Mouse (Mus musculus) lung, postnatal 0 days (tissue): ENCODE results near the gene Mapk8. TPM values are rescaled to one million over a fixed set of nuclear protein-coding genes. Genes with fewer than 3 reads are reported as not detected.
"Not testable (repeated sequence)": the region's sequence is repeated elsewhere in the genome, so short reads cannot be mapped to it uniquely, and the experiment has no call there.

Experiments used
- ATAC-seq: fragments of 200-750 bp; cut with Nextera tagmentation; 2 replicates; pipeline ENCODE4 v1.8.0; 2017; ENCODE audit warnings: moderate library complexity
- DNase-seq: peaks from one replicate; pipeline ENCODE4 v3.0.0-alpha.2; 2016; ENCODE audit warnings: low spot score
- H3K27ac ChIP-seq: fragments of 300-500 bp; sonication (generic); 2 replicates; pipeline ENCODE4 v1.5.1; 2014; ENCODE audit warnings: antibody characterized with exemption, mild to moderate bottlenecking, low read length, mixed read lengths
- H3K27me3 ChIP-seq: fragments of 300-500 bp; sonication (generic); replicated peaks from 2 replicates; pipeline ENCODE4 v1.6.1; 2014; ENCODE audit warnings: low read length, mixed read lengths; ENCODE audit not compliant: insufficient read depth
- H3K36me3 ChIP-seq: fragments of 300-500 bp; sonication (generic); 2 replicates; pipeline ENCODE4 v1.6.1; 2014; ENCODE audit warnings: low read length, mixed read lengths; ENCODE audit not compliant: insufficient read depth
- H3K4me1 ChIP-seq: fragments of 300-500 bp; sonication (generic); 2 replicates; pipeline ENCODE4 v1.6.1; 2014; ENCODE audit warnings: antibody characterized with exemption, low read depth, low read length, mixed read lengths; ENCODE audit not compliant: insufficient read depth
- H3K4me2 ChIP-seq: fragments of 300-500 bp; sonication (generic); replicated peaks from 2 replicates; pipeline ENCODE4 v1.6.1; 2014; ENCODE audit warnings: low read depth, mild to moderate bottlenecking, low read length, moderate library complexity, mixed read lengths
- H3K4me3 ChIP-seq: fragments of 300-500 bp; sonication (generic); 2 replicates; pipeline ENCODE4 v1.5.1; 2014; ENCODE audit warnings: low read depth, low read length
- H3K9ac ChIP-seq: fragments of 300-500 bp; sonication (generic); replicated peaks from 2 replicates; pipeline ENCODE4 v1.6.1; 2014; ENCODE audit warnings: low read depth, mild to moderate bottlenecking
- H3K9me3 ChIP-seq: fragments of 300-500 bp; sonication (generic); 2 replicates; pipeline ENCODE4 v1.6.1; 2016; ENCODE audit warnings: low read length, mixed read lengths
- CTCF ChIP-seq: IDR thresholded peaks from 2 replicates; pipeline ENCODE4 v1.5.1; 2016; ENCODE audit warnings: antibody characterized with exemption, mild to moderate bottlenecking
- EP300 ChIP-seq: IDR thresholded peaks from 2 replicates; pipeline ENCODE4 v1.6.1; 2016; ENCODE audit warnings: antibody characterized with exemption, mild to moderate bottlenecking, control low read depth
- WGBS: fragments of 180-500 bp; shearing (Covaris S2); extraction: QIAGEN DNeasy Blood & Tissue Kit; methylation state at CpG from one replicate; pipeline ENCODE4 v1.1.7; 2014; 5-methylcytosine and 5-hydroxymethylcytosine counted together
- polyA plus RNA-seq: library from polyadenylated mRNA; unstranded; fragments of >200 nt; fragmentation: Nextera tagmentation; extraction: Ambion mirVana; gene quantifications from 2 replicates; pipeline ENCODE4 v1.2.1, GENCODE M21; 2015

Gene Mapk8
- polyA plus RNA-seq, 1 experiment from 2014 or later: 8.0 TPM

- 27% methylated on average over 3 of the region's 3 CpGs for WGBS
- no peaks in the 10 kb centered on the region for H3K9me3 ChIP-seq
Measured at GRCm38 (mm10) chr14:33445962-33446361, 996 bp downstream of the Mapk8 start.

GRCm38 (mm10) chr14:33443780-33444179 lies 3.2 kb downstream of the Mapk8 start:
- Histone ChIP-seq H3K9me3 (no peaks in the 10 kb centered on the region), H3K9ac (no peak overlapping the region), H3K36me3 (no peaks in the 10 kb centered on the region), H3K27me3 (no peaks in the 10 kb centered on the region), H3K4me3 (no peak overlapping the region), H3K4me1 (no peaks in the 10 kb centered on the region; the same call in 1 of the 2 replicates), H3K4me2 (no peak overlapping the region), H3K27ac (no peak overlapping the region)
- ATAC-seq (no peak), DNase-seq (no peak)
- WGBS: 61% methylated on average over 2 of the region's 2 CpGs
- no peak for TF ChIP-seq EP300
- no peak for TF ChIP-seq CTCF

More at GRCm38 (mm10) chr14:33445962-33446361, 996 bp downstream of the Mapk8 start:
- Histone ChIP-seq H3K4me2 (peak overlapping the region; percentile 77), H3K4me3 (peak overlapping the region; percentile 94), H3K27me3 (no peaks in the 10 kb centered on the region), H3K36me3 (no peaks in the 10 kb centered on the region), H3K27ac (no peak overlapping the region), H3K9ac (peak overlapping the region; percentile 69; the same call in 1 of the 2 replicates), H3K4me1 (no peaks in the 10 kb centered on the region; the same call in 1 of the 2 replicates)
- no peak for ATAC-seq
- peak; percentile 12 for DNase-seq
- TF ChIP-seq CTCF (no peak), EP300 (no peak)

GRCm38 (mm10) chr14:33432485-33432884 lies 14.5 kb downstream of the Mapk8 start:
- not testable (repeated sequence) for H3K4me1 ChIP-seq, H3K36me3 ChIP-seq, H3K9ac ChIP-seq, ATAC-seq, H3K4me2 ChIP-seq, H3K9me3 ChIP-seq, H3K4me3 ChIP-seq, DNase-seq, H3K27me3 ChIP-seq, H3K27ac ChIP-seq
- WGBS: 94% methylated on average over 4 of the region's 4 CpGs

DNA sequence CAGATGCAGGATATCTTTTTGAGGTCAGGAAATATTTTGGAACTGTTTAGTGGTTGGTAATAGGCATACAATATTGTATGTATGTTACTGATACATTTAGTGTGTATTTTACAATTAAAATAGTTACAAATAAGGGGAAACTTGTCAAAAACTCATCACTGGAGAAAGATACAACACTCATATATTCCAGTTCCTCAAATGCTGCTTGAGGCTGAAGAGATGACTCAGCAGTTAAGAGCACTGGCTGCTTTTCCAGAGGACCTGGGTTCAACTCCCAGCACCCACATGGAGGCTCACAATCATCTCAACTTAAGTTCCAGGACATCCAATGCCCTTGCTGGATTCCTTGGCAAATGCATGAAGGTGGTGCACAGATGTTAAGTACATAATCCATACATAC lies 22.8 kb downstream of the Mapk8 start:
- no peak for DNase-seq
- H3K4me3 ChIP-seq: no peak overlapping the region
- H3K27ac ChIP-seq: no peak overlapping the region
- no peak for ATAC-seq
- H3K27me3 ChIP-seq: no peaks in the 10 kb centered on the region
- TF ChIP-seq EP300 (no peak), CTCF (no peak)
- no peaks in the 10 kb centered on the region for H3K4me1 ChIP-seq
- H3K9ac ChIP-seq: no peak overlapping the region
- no peak overlapping the region for H3K4me2 ChIP-seq
- no peaks in the 10 kb centered on the region for H3K36me3 ChIP-seq
- H3K9me3 ChIP-seq: no peaks in the 10 kb centered on the region

DNA sequence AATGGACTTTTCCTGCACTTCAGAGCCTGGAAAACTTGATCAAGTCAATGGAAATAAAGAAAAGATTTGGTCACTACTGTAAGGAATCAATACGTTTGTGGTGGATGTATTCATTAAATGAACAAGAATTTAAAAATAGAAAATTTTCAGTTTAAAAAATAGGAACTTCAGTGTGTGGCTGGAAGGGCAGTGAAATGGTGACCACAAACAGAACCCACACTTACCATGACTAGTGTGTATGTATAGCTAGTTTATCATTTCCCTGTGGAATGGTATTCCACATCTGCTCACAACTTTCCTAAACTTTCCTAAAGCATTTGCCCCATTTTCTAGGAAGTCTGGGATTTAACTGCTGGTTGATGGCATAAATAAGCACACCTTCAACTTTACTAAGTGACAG lies 24.0 kb downstream of the Mapk8 start:
- ATAC-seq (no peak), DNase-seq (no peak)
- no peaks in the 10 kb centered on the region for H3K4me1 ChIP-seq
- no peak overlapping the region for H3K9ac ChIP-seq
- WGBS: 97% methylated on average over 1 of the region's 1 CpGs
- no peaks in the 10 kb centered on the region for H3K9me3 ChIP-seq
- H3K4me2 ChIP-seq: no peak overlapping the region
- H3K36me3 ChIP-seq: no peaks in the 10 kb centered on the region
- H3K27me3 ChIP-seq: no peaks in the 10 kb centered on the region
- TF ChIP-seq CTCF (no peak), EP300 (no peak)
- H3K27ac ChIP-seq: no peak overlapping the region
- H3K4me3 ChIP-seq: no peak overlapping the region

DNA sequence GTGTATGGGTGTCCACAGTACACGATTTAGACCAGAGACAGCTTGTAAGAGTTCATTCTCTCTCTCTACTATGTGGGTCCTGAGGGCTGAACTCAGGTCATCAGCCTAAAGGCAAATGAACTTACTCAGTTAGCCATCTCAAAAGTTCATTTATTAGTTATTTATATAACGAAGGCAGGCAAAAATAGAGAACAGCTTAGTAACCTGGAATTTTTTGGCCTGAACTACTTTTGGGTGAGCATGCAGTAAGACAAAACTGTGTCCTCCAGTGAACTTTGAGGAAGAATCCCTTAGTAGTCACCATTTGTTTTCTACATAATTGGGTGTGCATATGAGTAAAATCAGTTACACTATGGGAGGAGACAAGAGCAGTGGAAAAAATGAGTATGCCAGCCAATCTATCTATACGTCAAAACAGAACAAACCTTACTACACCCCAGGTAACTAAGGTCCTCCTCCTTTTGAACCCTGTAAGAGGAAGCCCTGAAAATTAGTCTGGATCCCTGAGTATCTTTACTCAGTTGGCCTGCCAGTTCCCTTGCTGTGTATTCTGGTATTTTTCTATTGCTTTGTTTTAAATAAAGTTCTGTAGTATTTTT lies 28.5 kb downstream of the Mapk8 start:
- Histone ChIP-seq H3K4me3 (no peak overlapping the region), H3K4me1 (no peaks in the 10 kb centered on the region), H3K27ac (no peak overlapping the region), H3K36me3 (no peaks in the 10 kb centered on the region), H3K27me3 (no peaks in the 10 kb centered on the region), H3K4me2 (no peak overlapping the region), H3K9ac (no peak overlapping the region), H3K9me3 (no peaks in the 10 kb centered on the region)
- WGBS: 88% methylated on average over 3 of the region's 3 CpGs
- DNase-seq (no peak), ATAC-seq (no peak)
- no peak for TF ChIP-seq CTCF
- TF ChIP-seq EP300: no peak

- DNase-seq: no peak
- TF ChIP-seq EP300 (no peak), CTCF (no peak)
- Histone ChIP-seq H3K4me3 (no peak overlapping the region), H3K9me3 (no peaks in the 10 kb centered on the region), H3K9ac (no peak overlapping the region), H3K36me3 (no peaks in the 10 kb centered on the region), H3K27ac (no peak overlapping the region), H3K27me3 (no peaks in the 10 kb centered on the region), H3K4me2 (no peak overlapping the region), H3K4me1 (no peaks in the 10 kb centered on the region)
- WGBS: 94% methylated on average over 1 of the region's 1 CpGs
- no peak for ATAC-seq
Measured at GRCm38 (mm10) chr14:33415746-33416145, 31.2 kb downstream of the Mapk8 start.
